Mouse (Mus musculus) MEL (cell line): ENCODE measurements around the gene Tgm2.

Experiments used
- CTCF ChIP-seq, 3 experiments: IDR thresholded peaks in 2 of 3; conservative IDR thresholded peaks in 1 of 3; 2 replicates each; pipeline ENCODE4 v1.5.1; 2011 to 2012; ENCODE audit warnings: low read length in 3 of 3, low read depth in 2 of 3, mild to moderate bottlenecking in 2 of 3, improper control_type of control experiment in 1 of 3, inconsistent platforms in 1 of 3, mixed read lengths in 1 of 3, moderate library complexity in 1 of 3; ENCODE audit not compliant: control insufficient read depth in 1 of 3, insufficient read depth in 1 of 3, poor library complexity in 1 of 3, severe bottlenecking in 1 of 3
- JUND ChIP-seq: IDR thresholded peaks from 2 replicates; pipeline ENCODE4 v1.6.1; 2011; ENCODE audit warnings: low read depth, mild to moderate bottlenecking, improper control_type of control experiment, low read length

DNA sequence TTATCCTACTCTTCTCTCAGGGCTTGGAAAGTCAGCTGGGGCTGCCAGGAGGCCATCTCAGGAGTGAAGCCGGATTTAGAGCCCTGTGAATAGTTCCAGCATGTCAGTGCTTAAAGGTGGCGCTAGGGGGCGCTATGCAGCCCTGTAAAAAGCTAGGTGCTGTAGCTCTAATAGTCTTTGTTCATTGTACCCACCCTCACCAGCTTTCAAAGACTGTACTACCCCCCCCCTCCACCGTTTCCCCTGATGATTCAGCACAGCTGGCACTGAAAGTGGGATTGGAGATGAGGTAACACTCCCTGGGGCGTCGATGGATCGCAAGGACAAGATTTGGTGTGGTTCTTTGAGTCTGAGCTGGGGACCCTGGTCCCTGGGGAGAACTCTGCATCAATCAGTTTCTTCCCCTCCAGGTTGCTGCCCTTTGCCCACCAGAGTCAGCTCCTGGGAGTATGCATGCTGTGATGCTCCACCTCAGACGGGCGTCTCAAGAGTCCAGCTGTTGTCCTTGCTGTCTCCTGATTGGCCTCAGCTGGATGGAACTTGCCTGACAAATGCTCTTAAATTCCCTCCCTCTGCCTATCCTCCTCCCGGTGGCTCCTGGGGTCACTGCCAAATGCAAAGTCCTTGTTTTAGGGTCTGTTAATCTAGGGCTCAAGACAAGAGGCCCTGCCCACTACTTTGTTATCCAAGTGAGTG, 48.9 kb upstream of the Tgm2 start:
- TF ChIP-seq JUND: no peak
- peak; percentile 68 to 80 (median 79) for TF ChIP-seq CTCF (IDR thresholded peaks at IDR 0.05 in 2 of 3, conservative IDR thresholded peaks at IDR 0.05 in 1 of 3; ENCODE audit: control insufficient read depth in 1 of 3, insufficient read depth in 1 of 3, low read depth in 2 of 3, low read length in 3 of 3, poor library complexity in 1 of 3, severe bottlenecking in 1 of 3)
